Mouse (Mus musculus) kidney, adult 11 months (tissue): ENCODE results near the gene Ttc30a1.

Experiments
- DNase-seq: peaks from one replicate; pipeline ENCODE4 v3.0.0; 2022

The Ttc30a1 gene

GRCm38 (mm10) chr2:75929786-75930444 lies 51.9 kb downstream of the Ttc30a1 start:
- DNase-seq: no peak

DNA sequence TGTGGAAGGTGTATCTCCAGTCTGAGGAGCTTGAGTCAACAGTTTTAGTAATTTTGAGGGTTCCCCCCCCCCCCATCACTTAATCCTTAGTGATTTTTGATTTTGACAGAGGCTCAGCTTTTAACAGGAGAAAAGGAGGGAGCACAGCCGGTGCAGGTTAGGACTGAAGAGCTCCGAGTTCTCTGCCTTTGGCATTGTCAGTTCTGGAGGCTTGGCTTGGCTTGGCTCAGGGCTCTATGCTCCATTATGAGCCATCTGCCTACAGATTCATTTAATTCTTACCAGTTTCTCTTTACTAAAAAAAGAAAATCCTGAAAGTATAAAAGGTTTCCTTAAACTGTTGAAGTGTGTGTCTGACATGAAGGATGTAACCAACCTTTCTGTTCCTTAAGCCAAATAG lies 52.6 kb downstream of the Ttc30a1 start:
- DNase-seq: no peak
